Mouse (Mus musculus): ENCODE data around the gene Sgtb.

Gene Sgtb

GRCm38 (mm10) chr13:104109288-104109815 is at the start of gene Sgtb, which contains the start of gene Nln:
Sgtb (plus strand) TSS chr13:104109741.
Nln (minus strand) TSS chr13:104109614.
- peak; percentile 88 to 96 for DNase-seq

GRCm38 (mm10) chr13:104060231-104060630 is 49.3 kb upstream of the Sgtb start:
- DNase-seq = no peak

- no peak for DNase-seq
These were observed 47.4 kb upstream of the Sgtb start for GRCm38 (mm10) chr13:104061975-104062750.

- no peak for DNase-seq
These were observed 46.5 kb upstream of the Sgtb start for GRCm38 (mm10) chr13:104063061-104063460.

GRCm38 (mm10) chr13:104065649-104066347 is 43.7 kb upstream of the Sgtb start:
- no peak for DNase-seq

- peak in 1 of 2 experiments; percentile 10 for DNase-seq
These were observed 40.3 kb upstream of the Sgtb start for GRCm38 (mm10) chr13:104069216-104069615.

- no peak for DNase-seq
These were observed 38.8 kb upstream of the Sgtb start for GRCm38 (mm10) chr13:104070703-104071102.

- DNase-seq = no peak
These were observed 37.2 kb upstream of the Sgtb start for GRCm38 (mm10) chr13:104072351-104072750.

- no peak for DNase-seq
These were observed 35.3 kb upstream of the Sgtb start for GRCm38 (mm10) chr13:104074230-104074629.

- DNase-seq = peak; percentile 77
These were observed 34.8 kb upstream of the Sgtb start for GRCm38 (mm10) chr13:104074731-104075130.

- no peak for DNase-seq
These were observed 32.5 kb upstream of the Sgtb start for GRCm38 (mm10) chr13:104076993-104077392.

GRCm38 (mm10) chr13:104082504-104082903 is 27.0 kb upstream of the Sgtb start:
- DNase-seq = no peak

GRCm38 (mm10) chr13:104084600-104084999 is 24.9 kb upstream of the Sgtb start:
- no peak for DNase-seq

GRCm38 (mm10) chr13:104089387-104089786 is 20.2 kb upstream of the Sgtb start:
- peak; percentile 37 to 56 for DNase-seq

GRCm38 (mm10) chr13:104091734-104092133 is 17.8 kb upstream of the Sgtb start:
- no peak for DNase-seq

GRCm38 (mm10) chr13:104094531-104095385 is 14.8 kb upstream of the Sgtb start:
- DNase-seq = peak in 1 of 2 experiments; percentile 36

- no peak for DNase-seq
These were observed 13.6 kb upstream of the Sgtb start for GRCm38 (mm10) chr13:104095955-104096354.

GRCm38 (mm10) chr13:104097190-104097589 is 12.4 kb upstream of the Sgtb start:
- DNase-seq = no peak

GRCm38 (mm10) chr13:104100416-104100815 is 9.1 kb upstream of the Sgtb start:
- DNase-seq = no peak

GRCm38 (mm10) chr13:104101606-104102235 is 7.8 kb upstream of the Sgtb start:
- DNase-seq = no peak

- DNase-seq = no peak
These were observed 772 bp upstream of the Sgtb start for GRCm38 (mm10) chr13:104108651-104109287.
